Mouse (Mus musculus) adrenal gland, adult 18-20 months (tissue): ENCODE measurements at regions not wholly inside any gene's neighbourhood (a gene's known extent, or its start where the extent isn't known, plus 50 kb on each side); places are given as distances from the start of the nearest gene placed in this dataset.

ENCODE experiments used
- DNase-seq, 2 experiments: peaks; one replicate each; pipeline ENCODE4 v3.0.0; 2021 to 2022; ENCODE audit warnings: low spot score in 2 of 2

- DNase-seq: no peak
These were observed 107.0 kb upstream of the Prep start for GRCm38 (mm10) chr10:44959968-44960367.

GRCm38 (mm10) chr10:44945205-44945725 lies 121.7 kb upstream of the Prep start:
- DNase-seq: no peak

- DNase-seq: no peak
These were observed 127.6 kb upstream of the Prep start for GRCm38 (mm10) chr10:44939403-44939802.

- DNase-seq: no peak
These were observed 130.0 kb upstream of the Prep start for GRCm38 (mm10) chr10:44936976-44937500.

- DNase-seq: no peak
These were observed 136.2 kb upstream of the Prep start for GRCm38 (mm10) chr10:44930796-44931195.

- DNase-seq: no peak
These were observed 153.1 kb upstream of the Prep start for GRCm38 (mm10) chr10:44913751-44914388.

GRCm38 (mm10) chr10:44904520-44904919 lies 162.5 kb upstream of the Prep start:
- DNase-seq: no peak

GRCm38 (mm10) chr10:44901203-44901602 lies 165.8 kb upstream of the Prep start:
- no peak for DNase-seq

- DNase-seq: no peak
These were observed 174.9 kb upstream of the Prep start for GRCm38 (mm10) chr10:44892124-44892523.

GRCm38 (mm10) chr10:44887081-44887683 lies 179.8 kb upstream of the Prep start:
- no peak for DNase-seq

GRCm38 (mm10) chr10:44881967-44882366 lies 185.0 kb upstream of the Prep start:
- no peak for DNase-seq

GRCm38 (mm10) chr10:44877076-44877663 lies 189.8 kb upstream of the Prep start:
- DNase-seq: no peak

GRCm38 (mm10) chr10:44873642-44874285 lies 193.2 kb upstream of the Prep start:
- no peak for DNase-seq

- no peak for DNase-seq
These were observed 202.7 kb upstream of the Prep start for GRCm38 (mm10) chr10:44864191-44864747.

- DNase-seq: no peak
These were observed 204.7 kb upstream of the Prep start for GRCm38 (mm10) chr10:44862360-44862674.

- DNase-seq: peak in 1 of 2 experiments; percentile 25
These were observed 205.2 kb upstream of the Prep start for GRCm38 (mm10) chr10:44861671-44862359.

- no peak for DNase-seq
These were observed 209.6 kb upstream of the Prep start for GRCm38 (mm10) chr10:44857444-44857843.

- no peak for DNase-seq
These were observed 212.9 kb upstream of the Prep start for GRCm38 (mm10) chr10:44854109-44854508.

- DNase-seq: no peak
These were observed 218.0 kb upstream of the Prep start for GRCm38 (mm10) chr10:44849016-44849415.

- DNase-seq: no peak
These were observed 220.2 kb upstream of the Prep start for GRCm38 (mm10) chr10:44846765-44847164.

GRCm38 (mm10) chr10:44846149-44846548 lies 220.9 kb upstream of the Prep start:
- no peak for DNase-seq
